Mouse (Mus musculus): ENCODE data around the gene Cryba2. TPM values are rescaled to one million over a fixed set of nuclear protein-coding genes. Genes with fewer than 3 reads are reported as not detected.

Cryba2 gene
- polyA plus RNA-seq (2012; rRNA removed) = 0.36 and 0.48 TPM in 2 replicates

GRCm38 (mm10) chr1:74893134-74893855, at the start of gene Cryba2:
Gene Cryba2, minus strand, starts transcription at chr1:74893143.
- peak in 1 of 2 experiments; percentile 63 for DNase-seq (ENCODE audit: extremely low spot score in 1 of 2, low spot score in 1 of 2)

GRCm38 (mm10) chr1:74941651-74942360, 48.9 kb upstream of the Cryba2 start:
- no peak for DNase-seq (ENCODE audit: extremely low spot score in 1 of 2, low spot score in 1 of 2)

- no peak for DNase-seq (ENCODE audit: extremely low spot score in 1 of 2, low spot score in 1 of 2)
Observed at GRCm38 (mm10) chr1:74939762-74940161, 46.8 kb upstream of the Cryba2 start.

- DNase-seq (ENCODE audit: extremely low spot score in 1 of 2, low spot score in 1 of 2) = no peak
Observed at GRCm38 (mm10) chr1:74936221-74936830, 43.4 kb upstream of the Cryba2 start.

GRCm38 (mm10) chr1:74935402-74935801, 42.5 kb upstream of the Cryba2 start, which contains the start of gene Cfap65:
Gene Cfap65, minus strand, starts transcription at chr1:74935599.
- peak; percentile 37 to 87 for DNase-seq (ENCODE audit: extremely low spot score in 1 of 2, low spot score in 1 of 2)

GRCm38 (mm10) chr1:74927621-74928296, 34.8 kb upstream of the Cryba2 start:
- DNase-seq (ENCODE audit: extremely low spot score in 1 of 2, low spot score in 1 of 2) = no peak

GRCm38 (mm10) chr1:74926721-74927120, 33.8 kb upstream of the Cryba2 start:
- peak in 1 of 2 experiments; percentile 69 for DNase-seq (ENCODE audit: extremely low spot score in 1 of 2, low spot score in 1 of 2)

- no peak for DNase-seq (ENCODE audit: extremely low spot score in 1 of 2, low spot score in 1 of 2)
Observed at GRCm38 (mm10) chr1:74924464-74924863, 31.5 kb upstream of the Cryba2 start.

- no peak for DNase-seq (ENCODE audit: extremely low spot score in 1 of 2, low spot score in 1 of 2)
Observed at GRCm38 (mm10) chr1:74915706-74916105, 22.8 kb upstream of the Cryba2 start.

GRCm38 (mm10) chr1:74902191-74902590, 9.2 kb upstream of the Cryba2 start:
- no peak for DNase-seq (ENCODE audit: extremely low spot score in 1 of 2, low spot score in 1 of 2)

GRCm38 (mm10) chr1:74901686-74902085, 8.7 kb upstream of the Cryba2 start:
- DNase-seq (ENCODE audit: extremely low spot score in 1 of 2, low spot score in 1 of 2) = peak in 1 of 2 experiments; percentile 84

- no peak for DNase-seq (ENCODE audit: extremely low spot score in 1 of 2, low spot score in 1 of 2)
Observed at GRCm38 (mm10) chr1:74900341-74901285, 7.7 kb upstream of the Cryba2 start.

GRCm38 (mm10) chr1:74898656-74899431, 5.9 kb upstream of the Cryba2 start:
- DNase-seq (ENCODE audit: extremely low spot score in 1 of 2, low spot score in 1 of 2) = no peak

- no peak for DNase-seq (ENCODE audit: extremely low spot score in 1 of 2, low spot score in 1 of 2)
Observed at GRCm38 (mm10) chr1:74897976-74898375, 5.0 kb upstream of the Cryba2 start.

- DNase-seq (ENCODE audit: extremely low spot score in 1 of 2, low spot score in 1 of 2) = peak; percentile 30 to 75
Observed at GRCm38 (mm10) chr1:74894966-74895365, 2.0 kb upstream of the Cryba2 start.

GRCm38 (mm10) chr1:74892351-74893133, 401 bp downstream of the Cryba2 start:
- DNase-seq (ENCODE audit: extremely low spot score in 1 of 2, low spot score in 1 of 2) = no peak

- DNase-seq (ENCODE audit: extremely low spot score in 1 of 2, low spot score in 1 of 2) = no peak
Observed at GRCm38 (mm10) chr1:74891513-74891912, 1.4 kb downstream of the Cryba2 start.

GRCm38 (mm10) chr1:74885369-74886042, 7.4 kb downstream of the Cryba2 start, which contains the start of gene Fev:
Gene Fev, minus strand, starts transcription at chr1:74885419.
- no peak for DNase-seq (ENCODE audit: extremely low spot score in 1 of 2, low spot score in 1 of 2)

All from frontal cortex, adult 2 months (tissue).